Mouse (Mus musculus): Measurements from ENCODE around the gene Ralgps1. TPM values are rescaled to one million over a fixed set of nuclear protein-coding genes. Genes with fewer than 3 reads are reported as not detected.
A peak's percentile ranks its signal among the peaks of the same experiment; 100 is the strongest.

The Ralgps1 gene
- polyA plus RNA-seq, 2 experiments from 2014 or later: 5.8 to 8.9 TPM

DNA sequence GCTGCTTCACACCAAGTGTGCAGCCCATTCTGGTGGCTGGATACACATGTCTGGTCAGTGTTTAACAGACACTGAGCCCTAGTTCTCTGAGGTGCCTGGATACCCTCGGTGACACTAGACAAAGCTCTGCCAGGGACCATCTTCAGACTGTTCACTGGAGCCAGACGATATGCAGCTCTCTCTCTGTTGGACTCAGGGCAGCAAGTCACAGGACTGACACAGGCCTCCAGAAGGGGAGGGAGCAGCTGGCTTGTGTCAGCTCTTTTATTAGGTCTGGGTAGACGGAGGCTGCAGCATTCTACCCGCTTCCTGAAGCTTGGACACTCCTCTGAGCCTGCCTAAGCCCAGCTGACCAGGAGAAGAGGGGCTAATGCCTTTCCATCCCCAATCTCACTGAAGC, 164.2 kb downstream of the Ralgps1 start:
- no peak for ATAC-seq

DNA sequence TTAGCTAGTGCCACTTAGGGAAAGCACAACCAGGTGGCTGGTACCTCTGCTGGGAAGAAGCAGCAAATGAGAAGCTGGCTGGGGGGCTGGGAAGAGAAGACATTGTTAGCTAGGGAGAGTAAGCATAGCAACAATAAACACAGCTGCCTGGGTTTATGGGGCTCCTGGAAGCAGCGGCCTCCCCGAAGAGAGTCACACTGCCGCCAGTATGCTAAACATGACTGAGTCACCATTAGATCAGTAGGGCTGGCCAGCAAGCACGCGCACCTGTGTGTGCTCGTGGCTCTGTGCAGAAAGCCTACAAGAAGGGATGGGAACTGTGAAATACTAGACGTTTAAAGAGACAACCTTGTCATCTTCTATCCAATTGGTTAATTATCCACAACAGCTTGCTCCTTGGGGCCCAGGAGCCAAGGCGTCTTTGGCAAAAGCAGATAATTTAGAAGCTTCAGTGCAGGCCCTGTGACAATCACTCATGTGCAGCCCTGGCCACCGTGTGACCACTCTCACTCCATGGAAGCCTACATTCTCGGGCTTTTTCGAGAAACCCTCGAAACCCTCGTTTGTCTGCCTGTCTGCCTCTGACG, 165.3 kb downstream of the Ralgps1 start:
- no peak for ATAC-seq

DNA sequence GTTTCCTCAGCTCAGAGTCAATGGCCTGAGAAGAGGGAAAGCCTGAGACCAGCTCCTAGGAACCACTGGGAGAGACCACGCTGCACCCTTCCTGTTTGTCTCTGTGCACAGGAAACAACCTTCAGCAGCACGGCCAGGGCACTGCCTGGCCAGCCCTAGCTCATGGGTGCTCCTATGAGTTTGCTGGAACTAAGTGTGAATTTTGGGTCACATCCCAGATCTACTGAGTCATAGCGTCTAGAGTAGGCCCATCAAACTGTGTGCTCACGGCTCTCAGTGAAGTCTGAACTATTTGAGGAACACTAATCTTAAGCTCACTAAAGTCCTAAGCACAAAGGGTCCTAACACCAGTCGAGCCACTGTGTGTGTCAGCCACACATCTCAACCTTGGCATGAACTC, 166.3 kb downstream of the Ralgps1 start:
- no peak for ATAC-seq

DNA sequence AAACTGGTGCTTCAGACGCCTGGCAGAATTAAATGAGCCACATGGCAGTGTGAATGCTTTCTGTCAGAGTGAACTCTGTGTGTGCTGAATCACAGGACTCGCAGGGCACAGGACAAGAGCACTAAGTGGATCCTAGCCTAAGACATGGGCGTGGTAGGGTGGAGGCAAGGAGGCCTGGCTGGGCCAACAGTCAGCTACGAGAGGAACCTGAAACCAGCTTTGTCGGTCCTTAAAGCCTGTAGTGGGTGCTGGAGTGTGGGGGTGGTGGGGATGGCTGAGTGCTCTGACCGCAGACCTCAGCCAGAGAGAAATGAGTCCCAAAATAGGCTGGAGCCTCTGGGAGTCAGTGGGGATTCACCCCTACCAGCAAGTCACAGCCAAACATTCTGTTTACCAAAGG, 168.0 kb downstream of the Ralgps1 start:
- no peak for ATAC-seq

DNA sequence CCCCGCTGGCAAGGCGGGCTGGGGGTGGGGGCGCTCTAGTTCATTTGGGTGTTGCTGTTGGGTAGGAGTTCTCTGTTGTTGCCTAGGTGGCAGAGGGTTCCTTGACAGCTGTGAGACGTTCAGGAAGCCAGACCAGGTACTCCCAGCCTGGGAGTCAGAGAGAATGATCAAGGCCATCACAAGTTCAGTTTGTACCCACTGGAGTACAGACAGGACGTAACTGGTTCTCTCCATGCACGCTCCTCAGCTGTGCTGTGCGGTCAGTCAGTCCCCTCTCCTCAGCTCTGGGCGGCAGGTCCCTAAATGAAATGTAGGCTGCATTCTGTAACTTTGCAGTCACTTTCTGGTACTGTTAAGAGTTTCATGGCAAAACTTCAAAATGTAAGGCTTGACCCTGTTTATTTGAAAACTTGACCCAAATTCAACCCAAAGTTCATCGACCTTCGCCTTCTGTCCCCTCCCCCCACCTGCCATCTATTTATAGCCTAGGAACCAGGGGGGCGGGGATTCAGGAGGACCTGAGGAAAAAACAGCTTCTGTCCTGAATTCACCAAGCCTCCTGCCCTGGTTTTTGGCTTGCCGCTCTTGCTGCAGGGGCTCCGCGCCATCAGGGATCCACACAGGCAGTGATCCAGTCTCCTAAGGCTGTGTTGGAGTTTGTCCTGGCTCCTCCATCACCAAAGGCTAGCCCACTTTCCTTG, 170.8 kb downstream of the Ralgps1 start:
- no peak for ATAC-seq

DNA sequence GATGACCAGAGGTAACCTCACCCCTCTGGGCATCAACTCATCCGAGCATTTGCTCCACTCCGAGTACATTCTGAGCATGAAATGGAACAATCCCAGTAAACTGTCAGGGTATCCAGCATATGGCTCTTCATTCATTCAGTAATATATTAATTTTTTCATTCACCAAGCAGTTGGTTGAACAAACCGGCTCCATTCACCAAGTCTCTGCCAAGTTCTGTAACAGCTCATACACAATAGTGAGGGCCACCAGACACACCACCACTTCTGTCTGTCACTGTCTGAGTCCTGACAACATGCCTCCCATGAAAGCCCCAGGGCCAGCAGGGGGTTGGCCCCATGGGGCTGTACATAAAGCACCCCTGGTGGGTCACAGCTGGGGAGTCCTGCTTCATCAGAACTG, 181.3 kb downstream of the Ralgps1 start:
- no peak for ATAC-seq

DNA sequence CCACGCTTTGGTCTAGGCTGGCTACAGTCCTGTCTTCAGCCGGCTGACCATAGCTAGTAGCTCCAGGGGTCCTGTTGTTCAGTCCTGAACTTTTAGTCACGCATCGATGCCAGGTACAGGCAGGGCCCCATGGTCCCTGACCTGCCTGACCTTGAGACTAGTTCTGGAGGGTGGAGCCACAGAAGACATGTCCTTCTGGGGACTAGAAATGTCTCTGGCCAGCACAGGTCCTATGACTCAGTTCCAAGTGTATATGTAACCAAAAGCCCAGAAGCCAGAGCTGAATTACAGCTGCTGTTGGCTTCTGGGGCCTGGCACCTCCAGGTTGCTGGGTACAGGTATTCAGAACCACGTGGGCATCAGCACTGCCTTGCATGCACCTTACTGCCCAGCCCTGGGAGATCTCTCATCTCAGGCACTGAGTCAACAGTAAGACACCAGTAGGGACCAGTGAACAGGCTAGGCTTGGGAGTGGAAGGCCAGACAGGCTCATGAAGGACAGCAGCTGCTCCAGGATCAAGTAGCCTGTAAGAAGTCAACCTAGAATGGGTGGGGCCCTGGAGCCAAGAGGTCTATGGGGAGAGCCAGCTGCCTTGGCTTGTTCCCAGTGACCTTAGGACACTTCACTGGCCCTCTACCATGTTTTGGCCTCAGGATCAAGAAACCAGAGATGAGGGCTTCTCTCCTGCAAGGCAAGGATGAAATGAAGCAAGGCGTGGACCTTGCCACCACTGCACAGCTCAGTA, 182.2 kb downstream of the Ralgps1 start:
- no peak for ATAC-seq

DNA sequence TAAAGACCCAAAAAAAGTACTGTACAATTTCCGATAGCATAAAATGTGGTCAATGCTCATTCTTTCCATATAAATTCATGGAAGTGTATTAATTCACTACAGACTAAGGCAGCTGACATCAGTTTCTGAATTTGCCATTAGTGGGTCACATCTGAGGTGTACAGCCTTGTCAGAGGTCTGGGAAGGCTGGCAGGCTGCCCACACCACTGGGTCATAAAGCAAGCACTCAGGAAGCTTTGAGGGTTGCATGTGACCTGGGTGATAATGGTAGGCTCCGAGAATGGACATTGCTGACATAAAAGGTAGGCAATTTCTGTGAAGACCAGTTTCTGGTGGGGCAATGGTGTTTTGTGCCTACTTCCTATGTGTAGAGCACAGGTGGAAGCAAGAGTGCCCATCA, 183.4 kb downstream of the Ralgps1 start:
- ATAC-seq: no peak

DNA sequence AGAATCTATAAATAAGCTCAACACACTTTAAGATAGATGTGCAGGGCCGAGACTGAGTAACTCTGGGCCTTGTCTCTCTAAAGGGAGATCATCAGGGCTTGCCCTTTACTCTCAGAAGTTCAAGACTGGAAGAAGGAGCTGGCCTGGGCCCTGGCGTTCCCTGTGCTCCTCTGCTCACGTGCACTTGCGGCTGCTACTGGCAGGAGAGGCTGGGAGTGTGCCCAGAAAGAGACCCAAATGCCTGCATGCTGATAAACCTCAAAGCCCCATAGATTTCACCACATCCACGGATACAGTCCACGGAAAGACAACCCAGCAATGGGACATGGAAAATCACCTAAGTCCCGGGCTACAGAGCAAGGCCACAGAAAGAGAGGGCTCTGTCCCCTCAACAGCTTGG, 184.8 kb downstream of the Ralgps1 start:
- no peak for ATAC-seq

DNA sequence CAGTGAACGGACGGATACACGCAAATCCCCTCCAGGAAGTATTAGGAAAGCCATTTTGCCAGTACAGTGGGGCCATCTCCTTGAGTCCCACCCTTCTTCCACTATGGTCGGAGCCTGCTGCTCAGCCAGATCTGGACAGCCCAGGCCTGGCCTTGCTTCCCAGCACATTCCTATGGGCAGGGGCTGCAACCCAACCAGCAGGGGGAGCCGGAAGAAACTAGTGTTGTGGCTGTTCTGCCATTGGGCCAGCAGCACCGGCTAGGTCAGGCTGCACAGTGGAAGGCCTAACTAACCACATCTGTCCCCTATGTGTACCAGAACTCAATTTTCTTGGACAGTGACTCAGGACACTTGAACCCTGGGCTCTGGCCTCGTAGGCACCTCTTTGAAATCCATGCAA, 186.0 kb downstream of the Ralgps1 start:
- ATAC-seq: no peak

DNA sequence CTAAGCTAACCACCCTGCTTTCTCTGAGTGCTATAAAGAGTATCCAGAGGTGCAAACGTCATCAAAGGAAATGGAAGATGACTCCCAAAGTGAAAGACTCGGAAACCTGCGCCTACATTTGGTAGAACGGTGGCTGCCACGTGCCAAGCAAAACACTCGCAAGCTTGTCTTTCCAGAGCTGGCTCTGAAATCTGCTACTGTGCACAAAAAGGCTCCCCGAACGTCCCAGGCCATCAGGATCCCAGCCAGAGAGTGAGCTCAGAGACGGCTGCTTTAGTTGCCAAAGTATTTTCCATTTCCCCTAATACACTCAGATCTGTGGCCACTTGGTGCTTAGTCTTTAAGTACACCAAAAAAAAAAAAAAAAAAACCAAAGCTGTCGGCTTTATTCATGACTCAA, 186.6 kb downstream of the Ralgps1 start:
- no peak for ATAC-seq

DNA sequence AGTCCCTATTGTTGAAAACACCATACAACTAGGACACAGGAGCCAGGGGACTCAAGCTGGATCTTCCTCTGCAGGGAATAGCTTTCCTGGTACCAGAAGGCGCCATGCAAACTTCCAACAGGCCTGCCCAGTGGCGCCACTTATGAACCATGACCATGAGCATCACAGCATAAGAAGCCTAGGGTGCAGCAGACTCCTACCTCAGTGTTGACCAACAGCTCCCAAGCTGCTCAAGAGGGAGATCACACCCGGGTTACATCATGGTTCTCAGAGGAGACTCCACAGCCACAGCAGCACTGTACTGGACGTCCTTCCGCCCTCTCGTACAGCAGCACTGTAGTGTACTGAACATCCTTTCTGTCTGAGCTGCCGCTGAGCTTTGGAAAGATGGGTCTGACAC, 188.0 kb downstream of the Ralgps1 start:
- no peak for ATAC-seq

DNA sequence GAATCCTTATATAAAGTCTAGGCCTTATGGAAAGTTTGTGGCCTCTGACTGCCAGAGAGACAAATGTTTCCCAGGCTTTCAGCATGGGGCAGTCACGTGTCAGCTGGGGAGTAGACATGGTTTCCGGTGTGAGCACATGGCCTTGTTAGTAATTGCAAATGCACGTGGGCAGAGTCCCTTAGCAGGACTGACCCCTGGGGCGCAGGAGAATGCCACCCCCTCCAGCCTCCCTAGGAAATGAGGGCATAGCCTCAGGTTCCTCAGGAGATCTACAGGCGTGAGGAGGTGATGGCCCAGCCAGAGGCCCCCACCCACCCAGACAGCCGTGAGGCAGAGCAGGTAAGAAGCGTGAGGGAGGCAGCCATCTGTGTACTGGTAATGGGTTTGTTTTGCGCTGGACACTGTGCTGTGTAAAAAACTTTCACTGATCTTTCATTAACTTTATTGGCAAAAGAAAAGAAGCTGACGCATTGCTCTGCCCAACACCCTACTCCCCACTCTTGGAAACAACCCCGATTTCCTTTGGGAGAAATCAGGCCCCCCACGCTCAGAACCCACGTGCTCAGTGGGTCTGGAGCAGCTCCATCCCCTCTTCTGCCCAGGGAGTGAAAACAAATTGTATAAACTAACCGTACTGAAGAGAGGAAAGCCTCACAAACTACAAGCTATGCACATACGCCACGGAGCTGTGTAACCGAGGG, 191.2 kb downstream of the Ralgps1 start:
- ATAC-seq: no peak

DNA sequence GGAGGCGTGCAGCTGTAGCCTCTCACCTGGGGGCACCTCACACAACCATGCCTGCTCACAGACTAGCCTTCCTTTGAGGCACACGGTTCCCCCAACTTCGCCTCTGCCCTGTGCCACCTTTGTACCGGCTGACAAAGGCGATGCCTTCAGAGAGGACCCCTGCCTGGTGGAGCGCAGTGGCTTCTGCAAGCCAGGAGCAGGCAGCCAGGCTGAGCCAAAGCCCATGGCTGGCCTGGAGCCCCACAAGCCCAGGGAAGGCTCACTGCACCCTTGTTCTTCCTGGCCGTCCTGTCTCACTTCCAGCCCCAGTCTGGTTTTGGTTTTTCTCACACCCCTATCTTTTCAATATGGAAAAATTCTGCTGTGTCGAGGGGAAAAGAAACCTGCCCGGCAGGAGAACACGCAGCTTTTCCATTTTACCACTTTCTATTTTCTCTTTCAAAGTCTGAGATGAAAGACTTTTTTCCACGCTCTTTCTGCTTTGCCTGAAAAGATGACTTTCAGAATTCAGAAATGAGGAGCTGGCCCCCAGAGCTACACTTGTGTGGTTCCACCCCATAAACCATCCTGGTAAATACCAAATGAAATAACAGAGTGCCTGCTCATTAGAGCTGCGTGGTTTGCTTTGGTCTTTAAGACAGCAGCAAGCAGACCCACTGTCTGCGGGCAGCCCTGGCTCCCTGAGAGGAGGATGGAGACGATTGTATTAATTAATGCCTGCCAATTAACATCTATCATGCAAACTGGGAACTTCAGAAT, 191.9 kb downstream of the Ralgps1 start:
- ATAC-seq: no peak

DNA sequence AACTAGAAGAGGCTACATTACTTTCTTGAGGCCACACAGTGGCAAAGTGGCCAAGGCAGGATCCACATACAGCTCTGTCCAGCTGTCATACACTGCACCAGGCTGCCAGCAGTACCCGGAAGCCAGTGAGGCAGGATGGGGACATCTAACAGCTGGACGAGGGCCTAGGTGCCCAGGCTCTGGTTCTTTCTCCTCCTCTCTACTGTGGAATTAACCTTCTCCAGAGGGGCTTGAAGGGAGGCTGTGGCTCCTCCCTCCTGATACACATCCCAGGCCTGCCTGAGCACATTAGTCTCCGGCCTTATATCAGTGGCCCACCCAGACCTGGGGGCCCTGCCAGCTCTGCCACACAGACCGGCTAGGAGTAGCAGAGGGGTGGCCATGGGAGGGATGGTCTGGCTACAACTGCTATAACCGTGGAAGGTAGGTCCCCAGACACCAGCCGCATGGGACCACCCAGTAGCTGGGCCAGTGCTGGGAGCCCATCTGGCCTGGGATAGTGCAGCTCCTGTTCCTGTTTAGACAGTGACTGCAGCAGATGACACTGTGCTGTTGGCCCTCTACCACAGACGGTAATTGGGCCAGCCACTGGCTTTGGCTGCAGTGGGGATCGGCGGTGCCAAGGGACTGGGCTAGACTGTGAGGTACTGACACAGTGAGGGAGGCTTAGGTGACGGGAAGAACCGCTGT, 192.9 kb downstream of the Ralgps1 start:
- no peak for ATAC-seq

DNA sequence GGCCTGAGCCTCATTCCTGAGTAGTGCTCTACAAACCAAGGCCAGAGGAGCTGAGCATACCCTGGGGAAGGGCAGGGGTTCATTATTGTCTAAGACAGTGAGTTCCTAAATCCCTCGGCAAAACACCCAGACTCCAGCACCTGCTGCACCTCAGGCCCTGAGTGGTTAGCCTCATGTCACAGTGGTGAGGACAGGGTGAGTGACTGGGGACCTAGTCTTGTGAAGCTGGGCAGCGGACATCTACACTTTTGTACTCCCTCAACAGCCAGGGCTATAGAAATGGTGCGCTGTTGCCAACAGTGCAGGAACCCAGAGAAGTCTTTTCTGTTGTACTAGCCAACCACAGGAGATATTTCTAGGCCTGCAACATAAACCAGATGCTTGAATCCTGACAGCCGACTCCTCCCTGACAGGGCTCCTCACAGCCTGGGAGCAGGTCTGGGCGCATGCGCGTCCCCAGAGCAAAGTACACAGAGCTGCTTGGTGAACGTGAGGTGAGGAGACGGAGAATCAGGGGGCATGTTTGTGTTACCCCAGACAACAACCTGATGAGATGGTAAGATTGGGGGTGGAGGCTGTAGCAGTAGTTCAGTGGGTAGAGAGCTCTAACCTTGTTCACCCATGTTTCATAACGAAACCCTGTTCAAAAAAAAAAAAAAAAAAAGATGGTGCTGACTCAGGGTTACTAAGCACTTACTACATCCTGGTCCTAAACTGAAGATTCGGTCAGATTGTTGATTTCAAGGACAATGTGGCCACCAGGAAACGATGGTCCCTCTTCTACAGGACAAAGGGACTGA, 193.6 kb downstream of the Ralgps1 start:
- peak; percentile 15 for ATAC-seq

DNA sequence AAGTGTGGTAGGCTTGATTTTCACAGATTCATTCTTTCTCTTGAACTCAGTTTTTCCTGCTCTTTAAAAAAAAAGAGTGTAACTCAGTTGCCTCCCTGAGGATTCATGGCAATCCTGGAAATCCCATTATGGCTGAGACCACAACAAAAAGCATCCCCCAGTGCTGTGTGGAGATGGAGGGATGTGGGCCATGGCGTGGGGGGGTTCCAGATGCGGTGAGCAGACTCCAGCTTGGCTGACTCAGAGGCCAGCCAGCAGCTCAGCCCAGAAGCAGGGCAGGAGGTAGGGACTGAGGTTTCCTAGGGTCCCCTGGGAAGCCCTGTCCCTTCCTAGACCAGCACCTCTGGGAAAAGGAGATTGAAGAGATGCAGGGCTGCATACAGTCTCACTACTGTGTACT, 194.4 kb downstream of the Ralgps1 start:
- ATAC-seq: no peak

DNA sequence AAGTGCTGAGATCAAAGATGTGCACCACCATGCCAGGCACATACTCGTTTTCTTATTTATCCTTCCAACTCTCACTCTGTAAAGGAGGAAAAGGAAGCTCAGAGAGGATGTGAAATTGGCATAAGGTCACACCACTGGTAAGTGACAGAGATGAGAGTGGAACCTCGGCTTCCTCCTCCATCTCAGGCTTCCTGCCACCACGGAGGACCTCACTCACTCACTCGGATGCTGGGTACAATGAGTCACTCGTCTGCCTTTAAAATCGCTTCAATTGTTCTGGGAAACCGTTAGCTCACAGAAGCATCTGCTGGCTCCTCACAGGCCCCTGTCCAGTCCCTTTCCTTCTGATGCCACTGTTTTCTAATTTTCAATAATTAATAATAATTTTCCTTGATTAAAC, 194.8 kb downstream of the Ralgps1 start:
- ATAC-seq: peak; percentile 66

DNA sequence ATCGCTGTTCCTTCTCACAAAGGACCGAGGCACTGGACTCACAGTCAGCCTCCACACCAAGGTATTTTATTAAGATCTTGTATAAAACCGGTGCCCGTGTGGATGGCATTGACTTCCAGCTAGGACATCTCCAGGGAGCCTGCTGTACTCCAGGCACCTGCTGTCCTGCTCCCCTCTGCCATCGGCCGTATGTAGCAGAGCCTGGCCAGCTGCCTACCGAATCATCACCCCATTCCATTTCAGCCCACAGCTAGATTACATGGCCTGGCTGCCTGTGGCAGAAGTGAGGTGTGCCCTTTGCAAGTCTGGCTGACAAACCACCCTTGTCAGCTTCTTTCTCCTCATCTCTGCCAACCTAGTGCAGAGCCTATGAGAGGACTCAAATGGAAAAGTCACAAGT, 197.6 kb downstream of the Ralgps1 start:
- no peak for ATAC-seq

DNA sequence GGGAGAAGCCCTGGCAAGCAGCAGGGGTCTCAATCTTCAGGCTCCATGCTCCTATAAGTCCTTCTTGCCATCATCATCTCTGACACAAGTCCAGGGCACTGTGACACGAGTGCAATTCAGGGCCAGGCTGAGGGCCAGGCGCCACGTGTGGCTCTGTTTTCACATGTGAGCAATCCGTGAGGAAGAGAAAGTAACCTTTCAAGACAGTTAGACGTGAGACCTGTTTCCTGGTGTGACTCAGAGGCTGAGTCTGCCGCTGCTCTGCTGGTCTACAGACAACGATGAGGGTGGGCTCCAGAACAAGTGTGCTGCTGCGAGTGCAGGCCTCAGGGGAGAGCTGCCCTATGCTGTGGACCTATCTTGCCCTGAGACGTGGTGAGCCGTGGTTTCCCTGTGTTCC, 198.2 kb downstream of the Ralgps1 start:
- peak; percentile 23 for ATAC-seq
